Mouse (Mus musculus) C2C12 (cell line): ENCODE measurements around the gene Phactr3.

Experiments
- CTCF ChIP-seq: IDR thresholded peaks from one replicate; pipeline ENCODE4 v1.5.1; 2011; ENCODE audit not compliant: control insufficient read depth, insufficient read depth, insufficient read length
- MYOD1 ChIP-seq: IDR thresholded peaks from one replicate; pipeline ENCODE4 v1.6.1; 2011; ENCODE audit warnings: low read depth; ENCODE audit not compliant: control insufficient read depth, insufficient read length
- MYOG ChIP-seq: IDR thresholded peaks from one replicate; pipeline ENCODE4 v1.6.1; 2011; ENCODE audit not compliant: control insufficient read depth, insufficient read length; ENCODE audit errors: extremely low read depth
- USF1 ChIP-seq: IDR thresholded peaks from one replicate; pipeline ENCODE4 v1.6.1; 2011; ENCODE audit warnings: low read depth, mild to moderate bottlenecking, control low read depth, moderate library complexity

DNA sequence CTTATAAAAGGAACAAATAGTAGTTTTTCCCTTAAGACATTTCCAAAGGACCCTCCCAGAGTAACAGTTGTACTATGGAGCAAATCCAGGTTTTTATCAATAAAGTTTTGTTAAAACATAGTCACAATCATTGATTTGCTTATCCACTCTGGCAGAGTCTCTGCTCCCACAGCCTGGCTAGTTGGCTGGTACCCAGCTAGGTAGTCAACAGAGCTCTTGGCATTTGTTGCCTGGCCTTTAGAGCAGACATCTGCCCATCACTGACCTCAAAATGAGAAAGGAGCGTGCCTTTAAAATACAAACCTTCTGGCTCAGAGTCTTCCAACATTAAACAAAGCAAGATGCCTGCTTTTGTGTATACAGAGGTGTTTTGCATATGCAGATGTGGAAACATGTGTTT, 126.1 kb downstream of the Phactr3 start:
- TF ChIP-seq USF1 (no peak), CTCF (no peak), MYOD1 (no peak), MYOG (no peak)
